Mouse (Mus musculus): ENCODE measurements around the gene Gm9857. TPM values are rescaled to one million over a fixed set of nuclear protein-coding genes. Genes with fewer than 3 reads are reported as not detected.

The Gm9857 gene
- total RNA-seq, 2 experiments from 2014 or later, result not detected

GRCm38 (mm10) chr3:108925677-108926076, 14.6 kb downstream of the Gm9857 start:
- no peak for DNase-seq

DNA sequence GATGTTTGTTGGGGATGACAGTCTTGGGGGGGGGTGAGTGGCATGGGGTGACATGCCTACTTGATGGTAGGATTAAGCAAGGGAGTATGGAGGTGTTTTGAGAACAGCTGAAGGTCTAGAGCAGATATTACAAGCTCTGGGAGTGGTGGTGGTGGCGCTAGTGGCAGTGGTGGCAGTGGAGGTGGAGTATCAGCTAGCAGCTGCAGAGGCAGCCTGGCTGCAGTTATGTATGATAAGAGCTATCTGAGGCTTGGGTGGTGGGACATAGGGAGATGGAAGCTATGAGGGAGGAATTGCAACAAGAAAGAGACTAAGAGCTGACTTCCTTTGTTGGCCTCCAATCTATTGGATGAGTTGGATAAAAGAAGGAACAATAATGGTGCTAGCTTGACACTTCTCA, 18.4 kb downstream of the Gm9857 start:
- no peak for DNase-seq

DNA sequence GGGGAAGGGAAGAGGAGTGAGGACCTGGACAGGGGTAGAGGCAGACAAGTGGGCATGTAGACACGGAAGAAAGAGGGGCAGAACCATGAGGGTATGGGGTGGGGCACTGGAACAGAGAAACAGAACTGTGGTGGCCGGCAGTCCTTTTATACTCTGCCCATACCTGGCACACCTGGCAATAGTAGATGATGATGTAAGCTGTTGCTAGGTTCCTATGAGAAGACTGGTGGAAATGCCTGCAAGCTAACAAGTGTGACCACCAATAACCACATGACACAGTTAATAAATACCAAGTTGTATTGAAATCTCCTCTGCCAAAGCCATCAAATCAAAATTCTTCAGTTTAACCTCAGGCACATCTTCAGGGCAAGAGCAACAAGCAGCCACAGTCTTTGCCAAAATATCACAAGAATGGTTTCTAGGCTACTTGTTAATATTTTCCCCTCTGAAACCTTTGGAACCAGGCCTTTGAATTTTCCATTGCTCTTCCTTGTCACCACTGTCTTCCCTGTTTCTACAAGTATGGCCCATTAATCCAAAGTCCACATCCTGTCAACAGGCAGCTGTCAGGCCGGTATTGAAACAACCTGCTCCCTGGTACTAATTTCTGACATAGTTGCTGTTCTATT, 19.7 kb downstream of the Gm9857 start:
- no peak for DNase-seq

- DNase-seq, result no peak
Measured at GRCm38 (mm10) chr3:108918852-108919251, 21.4 kb downstream of the Gm9857 start.

DNA sequence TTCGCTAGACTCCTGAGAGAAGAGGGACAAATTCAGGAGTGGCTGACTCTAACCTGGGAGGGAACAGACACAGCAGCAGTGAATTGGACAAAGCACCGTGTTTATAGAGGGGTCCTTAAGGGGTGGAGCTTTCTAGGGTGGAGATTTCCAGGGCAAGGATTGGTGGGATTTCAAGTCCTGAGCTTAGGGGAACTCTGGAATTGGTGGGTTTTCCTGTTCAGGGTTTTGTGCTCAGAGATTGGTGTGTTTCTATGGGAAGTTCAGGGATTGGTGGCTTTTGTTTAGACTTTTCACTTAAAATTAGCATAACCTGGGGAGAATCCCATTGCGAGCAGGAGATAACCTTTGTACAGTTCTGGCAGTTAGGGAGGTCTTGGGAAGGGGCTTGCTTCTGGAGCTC, 22.3 kb downstream of the Gm9857 start:
- DNase-seq, result no peak

GRCm38 (mm10) chr3:108916857-108917256, 23.4 kb downstream of the Gm9857 start:
- DNase-seq, result no peak

DNA sequence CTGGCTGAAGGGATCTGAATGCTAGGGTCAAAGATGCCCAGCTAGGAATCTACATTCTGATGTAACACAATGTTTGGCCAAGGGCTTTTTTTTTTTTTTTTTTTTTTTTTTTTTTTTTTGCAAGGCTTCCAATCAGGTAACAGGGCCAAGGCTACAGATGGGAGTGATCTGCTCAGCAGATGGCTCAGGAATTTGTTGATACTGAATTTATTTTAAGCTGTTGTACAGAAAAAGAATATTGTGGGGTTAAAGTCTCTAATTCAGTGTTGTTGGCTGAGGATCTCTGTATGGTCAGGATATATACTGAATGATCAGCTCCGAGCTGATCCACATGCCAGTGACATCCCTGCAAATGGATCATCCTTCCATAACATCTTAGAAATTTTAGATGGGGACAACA, 24.2 kb downstream of the Gm9857 start:
- no peak for DNase-seq

GRCm38 (mm10) chr3:108911548-108912413, 28.5 kb downstream of the Gm9857 start, which contains the start of gene Prpf38b:
TSS of gene Prpf38b (minus strand) at chr3:108911727.
- DNase-seq, result peak; percentile 95

GRCm38 (mm10) chr3:108911081-108911547, 29.1 kb downstream of the Gm9857 start:
- peak; percentile 64 for DNase-seq

- DNase-seq, result no peak
Measured at GRCm38 (mm10) chr3:108910303-108911080, 29.8 kb downstream of the Gm9857 start.

GRCm38 (mm10) chr3:108902934-108903333, 37.3 kb downstream of the Gm9857 start:
- no peak for DNase-seq

GRCm38 (mm10) chr3:108902038-108902437, 38.2 kb downstream of the Gm9857 start:
- DNase-seq, result no peak

DNA sequence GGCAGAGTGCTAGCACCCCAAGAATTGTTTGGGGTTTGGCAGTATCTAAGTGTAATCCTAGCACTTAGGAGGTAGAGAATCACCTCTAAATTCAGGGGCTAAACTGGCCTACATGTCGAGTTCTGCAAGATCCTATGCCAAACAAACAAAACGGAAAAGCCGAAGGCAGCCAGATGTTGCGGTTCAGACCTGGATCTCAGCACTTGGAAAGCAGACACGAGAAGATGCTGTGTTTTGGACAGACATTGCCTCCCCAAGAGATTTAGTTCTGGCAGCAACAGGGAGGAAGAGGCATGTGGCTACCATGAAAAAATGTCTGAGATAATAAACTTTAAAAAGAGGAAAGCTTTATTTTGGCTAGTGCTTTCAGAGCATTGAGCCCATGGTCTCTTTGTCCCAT, 39.6 kb downstream of the Gm9857 start:
- DNase-seq, result no peak

DNA sequence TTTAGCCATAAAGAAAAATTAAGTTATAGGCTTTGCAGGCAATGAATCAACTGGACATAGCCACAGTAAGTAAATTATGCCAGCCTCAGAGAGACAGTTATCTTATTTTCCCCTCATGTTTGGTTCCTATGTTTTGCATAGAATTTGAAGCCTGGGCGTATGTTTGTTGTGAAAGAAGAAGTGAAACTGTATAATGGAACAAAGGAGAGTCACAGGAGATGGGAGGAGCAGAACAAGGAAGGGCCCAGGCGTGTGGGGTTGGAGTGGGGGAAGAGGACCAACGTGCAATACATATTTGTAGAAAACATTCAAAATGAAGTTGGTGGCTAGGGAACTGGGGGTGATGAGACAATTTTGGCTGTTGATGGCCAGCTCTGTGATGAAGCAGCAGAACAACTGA, 40.1 kb downstream of the Gm9857 start:
- DNase-seq, result no peak

DNA sequence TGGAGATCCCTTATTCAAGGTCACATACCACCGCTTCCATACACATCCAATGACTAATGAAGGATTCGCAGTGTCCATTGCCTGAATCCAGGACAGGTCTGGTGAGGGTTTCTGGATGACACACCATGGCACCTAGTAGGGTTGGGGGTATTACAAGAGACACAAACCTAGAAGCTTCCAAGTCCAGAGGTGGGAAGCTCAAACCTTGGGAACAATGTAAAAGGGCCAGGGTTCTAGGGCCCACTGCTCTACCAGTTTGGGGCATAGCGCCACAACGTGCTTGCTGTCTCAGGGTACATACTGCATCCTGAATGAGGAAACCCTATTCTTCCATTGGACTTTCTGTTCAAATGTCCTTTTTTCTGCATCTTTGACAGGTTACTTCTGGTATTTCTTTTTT, 41.6 kb downstream of the Gm9857 start:
- DNase-seq, result no peak

DNA sequence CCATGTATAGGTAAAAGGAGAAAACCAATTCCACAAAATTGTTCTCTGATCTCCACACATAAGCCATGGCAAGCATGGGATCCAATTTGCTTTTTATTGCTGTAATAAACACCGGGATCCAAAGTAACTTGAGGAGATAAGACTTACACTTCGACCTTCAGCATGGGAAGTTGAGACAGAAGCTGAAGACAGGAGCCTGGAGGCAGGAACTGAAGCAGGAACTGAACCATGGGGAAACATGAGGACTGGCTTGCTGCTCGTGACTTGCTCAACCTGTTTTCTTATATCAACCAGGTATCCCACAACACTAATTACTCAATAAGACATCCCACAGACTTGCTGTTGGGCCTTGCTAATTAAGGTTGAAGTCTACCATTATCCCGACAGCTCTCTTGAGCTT, 47.3 kb downstream of the Gm9857 start:
- DNase-seq, result no peak

GRCm38 (mm10) chr3:108892080-108892479, 48.2 kb downstream of the Gm9857 start:
- DNase-seq, result no peak

Other genes starting within 250 kb of the Gm9857 start
- gene Gpsm2, start 218.1 kb downstream of the Gm9857 start, total RNA-seq (2021), result 10 to 100 TPM; 14.2 to 15.3 TPM
- gene Aknad1, start 200.8 kb downstream of the Gm9857 start, total RNA-seq (2021), result under 1 TPM; 0.27 to 0.31 TPM
- 10 to 100 TPM; 31.8 to 38.5 TPM for gene Stxbp3, start 99.9 kb downstream of the Gm9857 start, total RNA-seq (2021)
- under 1 TPM; 0.07 to 0.34 TPM for gene Fndc7, start 50.4 kb downstream of the Gm9857 start, total RNA-seq (2021)
- 10 to 100 TPM; 24.3 to 31.5 TPM for gene Prpf38b, start 28.7 kb downstream of the Gm9857 start, total RNA-seq (2021)
- gene Henmt1, start 572 bp downstream of the Gm9857 start, total RNA-seq (2021), result not detected
- 10 to 100 TPM; 14.6 to 15.0 TPM for gene Fam102b, start 87.2 kb upstream of the Gm9857 start, total RNA-seq (2021)
- gene Slc25a54, start 140.0 kb upstream of the Gm9857 start, total RNA-seq (2021), result not detected
- 10 to 100 TPM; 12.4 to 16.1 TPM for gene Slc25a24, start 182.7 kb upstream of the Gm9857 start, total RNA-seq (2021)

Measured in gastrocnemius, postnatal 10 days (tissue).